Mouse (Mus musculus): ENCODE results near the gene Cpz.

Cpz gene

GRCm38 (mm10) chr5:35530442-35530841, 4.9 kb upstream of the Cpz start:
- peak; percentile 84 for DNase-seq (ENCODE audit: low spot score)

- DNase-seq (ENCODE audit: low spot score), result peak; percentile 39
Measured at GRCm38 (mm10) chr5:35524381-35524780, 1.1 kb downstream of the Cpz start.

- DNase-seq (ENCODE audit: low spot score), result peak; percentile 93
Measured at GRCm38 (mm10) chr5:35523735-35524134, 1.8 kb downstream of the Cpz start.

GRCm38 (mm10) chr5:35516781-35517180, 8.7 kb downstream of the Cpz start:
- DNase-seq (ENCODE audit: low spot score), result no peak

- DNase-seq (ENCODE audit: low spot score), result peak; percentile 83
Measured at GRCm38 (mm10) chr5:35510589-35510988, 14.9 kb downstream of the Cpz start.

- no peak for DNase-seq (ENCODE audit: low spot score)
Measured at GRCm38 (mm10) chr5:35505016-35505415, 20.5 kb downstream of the Cpz start.

- no peak for DNase-seq (ENCODE audit: low spot score)
Measured at GRCm38 (mm10) chr5:35497344-35497743, 28.2 kb downstream of the Cpz start.

- peak; percentile 75 for DNase-seq (ENCODE audit: low spot score)
Measured at GRCm38 (mm10) chr5:35495989-35496388, 29.5 kb downstream of the Cpz start.

GRCm38 (mm10) chr5:35494773-35495390, 30.6 kb downstream of the Cpz start:
- peak; percentile 65 for DNase-seq (ENCODE audit: low spot score)

GRCm38 (mm10) chr5:35493770-35494169, 31.7 kb downstream of the Cpz start:
- DNase-seq (ENCODE audit: low spot score), result peak; percentile 45

GRCm38 (mm10) chr5:35479521-35479920, 46.0 kb downstream of the Cpz start:
- peak; percentile 33 for DNase-seq (ENCODE audit: low spot score)

- DNase-seq (ENCODE audit: low spot score), result peak; percentile 68
Measured at GRCm38 (mm10) chr5:35475236-35475635, 50.3 kb downstream of the Cpz start.

GRCm38 (mm10) chr5:35470885-35471528, 54.5 kb downstream of the Cpz start:
- DNase-seq (ENCODE audit: low spot score), result no peak

- DNase-seq (ENCODE audit: low spot score), result peak; percentile 58
Measured at GRCm38 (mm10) chr5:35465966-35466635, 59.4 kb downstream of the Cpz start.

- no peak for DNase-seq (ENCODE audit: low spot score)
Measured at GRCm38 (mm10) chr5:35462081-35462480, 63.4 kb downstream of the Cpz start.

GRCm38 (mm10) chr5:35459760-35460159, 65.7 kb downstream of the Cpz start:
- no peak for DNase-seq (ENCODE audit: low spot score)

- DNase-seq (ENCODE audit: low spot score), result no peak
Measured at GRCm38 (mm10) chr5:35458267-35458666, 67.2 kb downstream of the Cpz start.

GRCm38 (mm10) chr5:35457364-35457763, 68.1 kb downstream of the Cpz start:
- DNase-seq (ENCODE audit: low spot score), result no peak

GRCm38 (mm10) chr5:35454187-35454800, 71.2 kb downstream of the Cpz start:
- peak; percentile 70 for DNase-seq (ENCODE audit: low spot score)
